Mouse (Mus musculus): ENCODE results near the gene Ambra1.

- TF ChIP-seq CTCF (IDR thresholded peaks at IDR 0.05; ENCODE audit: control insufficient read depth, insufficient read depth, insufficient read length) (no peak), MAX (IDR thresholded peaks at IDR 0.05) (no peak), USF1 (IDR thresholded peaks at IDR 0.05; ENCODE audit: low read depth) (no peak), MYOG (IDR thresholded peaks at IDR 0.05; ENCODE audit: control insufficient read depth, extremely low read depth, insufficient read length) (no peak)
These were observed 140.8 kb downstream of the Ambra1 start for GRCm38 (mm10) chr2:91870754-91871153.

All from C2C12 (cell line).